Mouse (Mus musculus): Measurements from ENCODE around the gene Insig2.

Gene Insig2

DNA sequence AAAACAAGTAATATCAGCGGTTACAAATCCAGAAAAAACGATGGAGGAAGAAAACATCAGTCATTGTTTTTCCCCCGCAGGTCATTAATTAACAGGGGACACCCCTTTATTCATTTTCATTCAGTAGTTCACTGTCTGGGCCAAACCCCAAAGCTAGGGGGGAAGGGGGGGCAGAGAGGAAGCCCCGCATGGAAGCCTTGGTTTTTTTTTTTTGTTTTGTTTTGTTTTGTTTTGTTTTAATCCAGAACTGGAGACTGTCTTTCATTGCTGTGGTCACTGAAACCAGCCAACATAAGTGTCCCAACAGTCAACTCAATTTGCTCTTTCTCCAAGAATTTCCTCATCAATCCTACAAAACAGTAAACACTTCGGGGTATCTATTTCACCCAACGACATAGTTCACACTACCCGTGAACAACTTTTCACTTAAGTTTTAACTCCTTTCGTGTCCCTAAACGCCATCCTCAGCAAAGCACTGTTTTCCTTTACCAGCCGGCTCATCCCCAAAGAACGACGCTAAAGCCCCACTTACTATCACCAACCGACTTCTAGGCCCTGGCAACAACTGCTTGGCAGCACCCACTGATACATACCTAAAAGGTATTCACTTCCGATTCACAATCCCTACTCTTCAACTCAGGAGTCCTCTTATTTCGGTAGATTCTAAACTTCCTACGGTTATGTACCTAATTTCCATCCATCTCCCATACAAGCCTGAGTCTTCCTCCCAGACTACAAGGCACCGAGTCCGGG lies 5.6 kb downstream of the Insig2 start:
- DNase-seq (ENCODE audit: low spot score): no peak

DNA sequence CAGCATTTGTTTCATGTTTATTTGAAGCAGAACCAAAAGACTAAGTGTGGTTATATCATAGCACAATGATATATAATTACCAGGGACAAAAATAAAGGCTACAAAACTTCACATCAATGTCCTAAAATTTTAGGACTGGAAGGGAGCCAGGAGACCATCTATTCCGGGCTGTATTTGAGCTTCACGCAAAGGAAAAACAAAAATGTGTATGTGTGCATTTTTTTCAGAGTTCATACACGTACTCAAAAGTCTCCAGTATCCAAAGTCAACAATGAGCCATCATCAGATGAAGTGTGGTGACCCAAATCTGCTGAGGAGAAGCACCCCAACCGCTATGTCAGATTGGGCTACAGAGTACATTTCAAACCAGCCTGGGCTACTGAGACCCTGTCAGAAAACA lies 8.9 kb downstream of the Insig2 start:
- DNase-seq (ENCODE audit: low spot score): no peak

DNA sequence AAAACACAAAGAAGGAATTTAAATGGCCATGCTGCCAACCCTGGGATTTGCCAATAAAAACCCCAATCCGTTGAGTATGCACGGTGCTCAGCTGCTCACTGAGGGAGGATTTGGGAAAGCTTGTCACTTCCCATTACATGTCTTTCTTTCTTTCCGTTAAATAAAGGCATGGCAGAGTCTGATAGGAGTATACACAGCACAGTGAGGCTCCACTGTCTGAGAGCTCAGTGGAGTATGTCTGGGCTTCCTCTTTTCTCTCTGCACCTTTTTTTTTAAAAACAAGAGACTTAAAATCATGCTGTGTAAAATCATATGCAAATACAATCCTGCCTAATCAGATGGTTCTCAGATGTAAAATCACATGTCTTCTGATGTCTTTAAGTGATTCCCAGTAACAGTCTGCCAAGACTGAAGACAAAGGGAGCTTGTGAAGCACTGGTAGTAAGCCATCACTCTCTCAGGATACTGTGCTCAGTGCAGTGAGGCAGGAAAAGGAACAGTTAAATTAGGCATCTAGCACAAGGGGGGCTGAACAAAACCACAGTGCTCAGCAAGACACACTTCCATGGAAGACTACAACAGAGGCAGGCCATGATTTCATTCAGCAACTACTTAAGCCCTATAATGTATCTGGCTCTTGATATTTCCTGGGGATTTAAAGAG lies 17.5 kb downstream of the Insig2 start:
- no peak for DNase-seq (ENCODE audit: low spot score)

DNA sequence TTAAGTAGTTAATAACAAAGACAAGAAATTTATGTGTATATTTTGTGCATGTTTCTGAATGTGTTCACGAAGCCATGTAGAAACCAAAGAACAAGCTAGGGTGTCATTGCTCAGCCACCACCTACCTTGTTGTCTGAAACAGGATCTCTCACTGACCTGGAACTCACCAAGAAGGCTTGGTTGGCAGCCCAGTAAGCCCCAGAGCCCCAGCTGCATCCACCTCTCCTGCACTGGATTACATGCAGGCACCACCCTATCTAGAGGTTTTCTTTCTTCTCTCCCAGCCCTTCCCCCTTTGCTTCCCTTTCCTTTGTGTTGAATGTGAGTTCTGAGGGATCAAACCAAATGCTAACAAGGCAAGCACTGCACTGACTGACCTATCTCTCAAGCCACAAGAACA lies 19.2 kb downstream of the Insig2 start:
- no peak for DNase-seq (ENCODE audit: low spot score)

DNA sequence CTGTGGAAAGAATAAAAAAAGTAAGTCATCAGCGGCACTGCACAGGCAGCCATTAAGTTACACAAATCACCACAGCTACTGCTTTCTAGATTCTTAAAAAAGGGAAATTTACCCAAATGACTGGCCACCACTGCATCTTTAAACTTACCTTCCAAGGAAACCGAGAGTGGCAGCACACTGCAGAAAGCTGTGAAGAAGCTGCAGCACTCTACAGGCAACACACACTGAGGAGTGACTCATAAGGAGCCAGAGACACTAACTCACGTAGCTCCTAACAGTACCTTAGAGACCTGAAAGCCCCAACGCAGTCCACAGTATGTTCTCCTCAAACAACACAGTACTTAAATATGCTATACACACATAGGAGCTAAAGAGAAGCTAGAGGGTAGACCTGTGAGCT lies 20.1 kb downstream of the Insig2 start:
- DNase-seq (ENCODE audit: low spot score): no peak

DNA sequence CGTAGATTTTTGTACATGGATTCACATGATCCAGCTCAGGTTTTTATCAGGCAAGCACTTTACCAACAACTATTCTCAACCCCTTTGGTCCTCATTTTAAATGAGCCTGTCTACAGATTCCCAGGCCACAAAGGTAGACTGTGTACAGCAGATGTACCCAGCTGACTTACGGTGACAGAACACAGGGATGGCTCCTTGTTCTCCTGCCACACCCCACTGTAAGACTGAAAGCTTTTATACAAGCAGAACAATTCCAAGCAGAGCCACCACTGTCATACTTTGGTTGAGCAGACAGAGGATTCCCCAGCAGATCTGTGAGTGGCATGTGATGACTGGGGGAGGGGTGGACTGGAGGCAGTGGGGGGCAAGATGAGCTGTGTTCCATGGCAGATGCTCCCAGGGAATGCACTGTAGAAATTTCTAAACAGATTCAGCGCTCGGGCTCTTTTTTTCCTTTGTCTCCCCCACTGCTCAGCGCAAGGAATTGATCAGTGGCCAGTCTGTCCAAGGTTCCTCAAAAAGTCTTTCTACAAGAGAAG lies 35.6 kb downstream of the Insig2 start:
- no peak for DNase-seq (ENCODE audit: low spot score)

DNA sequence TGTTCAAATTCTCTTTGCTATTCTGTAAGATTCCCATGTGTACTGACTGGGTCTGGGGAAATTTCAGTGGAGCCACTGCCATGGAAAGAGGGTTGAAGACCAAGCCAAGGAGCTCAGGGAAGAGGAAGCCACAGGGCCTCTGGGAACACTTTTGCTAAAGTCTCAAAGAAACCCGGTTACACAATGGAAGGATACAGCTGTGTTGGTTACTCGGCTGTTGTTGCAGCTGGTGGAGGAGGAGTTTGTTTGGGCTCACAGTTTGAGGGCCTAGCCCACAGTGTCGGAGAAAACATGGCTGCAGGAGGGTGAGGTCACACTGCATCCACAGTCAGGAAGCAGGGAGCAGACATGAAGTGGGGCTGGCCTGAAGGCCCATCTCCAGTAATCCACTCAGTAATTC lies 38.8 kb downstream of the Insig2 start:
- no peak for DNase-seq (ENCODE audit: low spot score)

DNA sequence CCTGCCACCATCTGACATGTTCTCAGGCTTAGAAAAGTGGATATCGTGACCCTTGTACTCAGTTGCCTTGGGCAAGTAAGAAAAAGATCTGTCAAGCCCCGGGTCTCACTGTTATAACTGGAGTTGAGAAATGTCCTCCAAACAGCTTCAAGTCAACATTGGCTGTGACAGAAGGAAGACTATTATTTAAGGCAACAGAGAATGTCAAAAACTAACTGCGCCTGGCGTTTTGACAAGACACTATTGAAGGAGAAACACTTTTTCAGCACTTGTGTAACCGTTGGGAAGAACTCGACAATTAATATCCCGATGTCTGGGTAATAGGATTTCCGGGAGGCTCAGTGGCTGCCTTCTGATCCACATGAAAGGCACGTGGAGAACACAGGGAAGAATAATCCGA lies 41.5 kb downstream of the Insig2 start:
- no peak for DNase-seq (ENCODE audit: low spot score)

DNA sequence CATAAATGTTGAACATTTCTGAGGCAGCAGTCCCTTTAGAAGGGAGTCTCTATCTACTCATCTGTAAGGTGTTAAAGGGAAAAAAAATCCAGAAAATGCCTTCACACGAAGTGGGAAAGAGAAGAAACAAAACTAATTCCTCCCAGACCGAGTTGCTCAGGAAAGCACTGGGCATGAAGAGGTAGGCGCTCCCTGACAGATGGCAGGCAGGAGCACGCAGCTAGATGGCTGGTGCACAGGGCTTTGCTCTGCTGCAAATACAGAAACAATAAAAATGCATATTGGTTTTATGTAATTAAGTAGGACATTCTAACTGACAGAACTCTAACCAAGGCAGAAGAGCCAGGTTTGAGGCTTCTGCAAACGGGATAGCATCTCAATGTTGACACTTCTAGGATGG lies 42.0 kb downstream of the Insig2 start:
- DNase-seq (ENCODE audit: low spot score): no peak

DNA sequence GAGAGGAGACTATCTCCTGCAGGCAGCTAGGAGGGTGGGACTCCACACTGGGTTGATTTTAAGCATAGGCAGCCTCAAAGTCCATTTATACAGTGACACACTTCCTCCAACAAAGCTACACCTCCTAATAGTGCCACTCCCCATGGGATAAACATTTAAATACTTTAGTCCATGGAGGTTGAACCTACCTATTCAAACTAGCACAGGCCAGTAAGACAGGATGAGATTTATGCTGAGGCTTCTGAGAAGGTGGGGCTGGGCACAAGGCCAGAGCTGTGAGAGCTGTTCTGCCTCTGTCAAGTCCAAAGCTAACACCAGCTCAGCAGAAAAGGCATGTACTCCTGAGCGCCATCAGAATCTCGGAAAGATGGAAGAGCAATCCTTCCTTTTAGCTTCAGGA lies 48.2 kb downstream of the Insig2 start:
- DNase-seq (ENCODE audit: low spot score): no peak

DNA sequence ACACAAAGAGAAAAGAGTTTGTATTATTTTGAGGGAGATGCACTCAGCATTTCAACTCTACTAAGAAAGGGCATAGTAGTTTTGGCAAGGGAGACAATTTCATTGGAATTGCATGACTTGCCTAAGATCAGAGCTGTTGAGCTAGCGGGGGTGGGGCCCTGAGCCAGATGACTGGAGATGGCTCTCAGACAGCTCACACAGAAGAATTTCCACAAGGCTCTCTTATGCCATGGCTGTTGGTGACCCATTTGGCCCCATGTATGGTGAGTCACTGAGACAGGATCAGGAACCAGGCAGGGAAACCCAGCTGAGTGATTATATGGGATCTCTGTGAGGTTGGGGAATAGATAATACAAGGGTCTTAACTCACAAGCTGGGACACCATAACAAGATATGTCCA lies 51.9 kb downstream of the Insig2 start:
- DNase-seq (ENCODE audit: low spot score): no peak

DNA sequence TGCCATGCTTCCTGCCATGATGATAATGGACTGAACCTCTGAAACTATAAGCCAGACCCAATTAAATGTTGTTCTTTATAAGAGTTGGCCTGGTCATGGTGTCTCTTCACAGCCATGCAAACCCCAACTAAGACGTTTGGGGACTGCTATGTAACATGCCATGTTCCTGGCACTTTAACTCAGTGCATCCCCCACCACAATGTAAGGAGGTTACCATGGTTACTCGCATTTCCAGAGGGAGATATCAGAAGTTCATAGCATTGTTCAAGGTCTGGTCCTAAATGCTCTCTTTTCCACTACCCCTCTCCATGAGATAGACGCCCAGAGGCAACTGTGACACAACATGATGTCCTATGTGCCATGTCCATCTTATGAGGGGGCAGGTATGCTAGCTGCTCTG lies 54.0 kb downstream of the Insig2 start:
- DNase-seq (ENCODE audit: low spot score): no peak

DNA sequence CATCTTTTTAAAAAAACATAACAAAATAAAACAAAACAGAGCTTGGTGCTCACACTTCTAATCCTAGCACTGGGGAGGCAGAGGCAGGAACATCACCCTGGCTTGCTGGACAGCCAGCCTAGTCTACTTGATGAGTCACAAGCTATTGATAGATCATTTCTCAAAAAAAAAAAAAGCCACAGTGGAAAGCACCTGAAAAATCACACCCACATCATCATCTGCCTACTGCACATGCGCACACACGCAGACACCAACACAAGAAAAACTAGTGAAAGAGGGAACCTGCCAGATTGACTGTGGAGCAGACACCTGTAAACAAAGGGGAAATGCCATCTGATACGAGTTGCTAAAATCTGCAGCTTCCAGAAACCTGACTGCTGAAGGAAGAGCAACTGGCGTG lies 54.9 kb downstream of the Insig2 start:
- no peak for DNase-seq (ENCODE audit: low spot score)

DNA sequence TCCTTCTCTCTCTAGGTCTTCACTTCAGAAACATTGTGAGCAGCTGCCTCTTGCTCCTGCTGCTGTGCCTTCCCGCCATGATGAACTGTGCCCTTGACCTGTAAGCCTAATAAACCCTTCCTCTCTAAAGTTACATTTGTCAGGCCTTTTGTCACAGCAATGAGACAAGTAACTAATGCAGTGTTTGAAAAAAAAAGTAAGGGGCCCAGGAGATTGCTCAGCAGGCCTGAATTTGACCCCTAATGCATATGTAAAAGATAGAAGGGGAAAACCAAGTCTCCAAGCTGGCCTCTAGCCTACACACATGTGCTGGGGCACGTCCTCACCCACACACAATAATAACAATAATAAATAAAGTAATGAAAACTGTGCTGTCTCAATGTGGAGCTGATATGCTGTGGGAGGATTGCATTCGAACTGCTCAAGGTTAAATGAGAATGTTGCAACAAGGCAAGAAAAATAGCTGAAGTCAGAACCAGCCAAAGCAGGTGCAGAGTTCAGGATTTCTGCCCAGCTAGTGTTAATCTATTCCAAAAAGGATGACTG lies 56.4 kb downstream of the Insig2 start:
- no peak for DNase-seq (ENCODE audit: low spot score)

DNA sequence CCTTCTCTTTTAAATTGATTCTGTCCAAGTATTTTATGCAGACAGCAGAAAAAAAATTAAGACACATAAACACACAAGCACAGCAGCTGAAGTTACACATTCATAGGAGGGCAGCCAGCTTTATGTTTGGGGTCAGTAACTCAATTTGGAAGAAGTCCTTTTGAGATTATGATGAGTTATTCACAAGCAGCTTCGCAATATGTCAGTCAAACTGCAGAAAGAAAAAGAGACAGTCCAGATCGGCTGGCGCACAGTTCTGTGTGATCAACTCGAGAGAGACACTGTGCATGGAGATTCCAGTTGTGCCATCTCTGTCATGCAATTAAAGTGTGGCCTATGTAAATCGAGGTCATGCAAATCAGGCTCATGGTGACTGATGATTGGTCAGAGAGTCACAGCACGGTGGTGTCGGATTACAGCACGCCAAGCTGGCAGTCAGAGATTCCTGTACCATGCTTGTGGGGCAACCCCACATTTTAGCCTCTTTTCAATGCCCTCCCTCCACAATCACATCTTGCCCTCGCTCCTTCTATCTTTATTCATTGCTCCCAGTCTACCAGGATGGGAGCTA lies 72.1 kb downstream of the Insig2 start:
- no peak for DNase-seq (ENCODE audit: low spot score)
